Comparison of ENCODE assay signal across 22 mouse cellular contexts in the genomic region with DNA sequence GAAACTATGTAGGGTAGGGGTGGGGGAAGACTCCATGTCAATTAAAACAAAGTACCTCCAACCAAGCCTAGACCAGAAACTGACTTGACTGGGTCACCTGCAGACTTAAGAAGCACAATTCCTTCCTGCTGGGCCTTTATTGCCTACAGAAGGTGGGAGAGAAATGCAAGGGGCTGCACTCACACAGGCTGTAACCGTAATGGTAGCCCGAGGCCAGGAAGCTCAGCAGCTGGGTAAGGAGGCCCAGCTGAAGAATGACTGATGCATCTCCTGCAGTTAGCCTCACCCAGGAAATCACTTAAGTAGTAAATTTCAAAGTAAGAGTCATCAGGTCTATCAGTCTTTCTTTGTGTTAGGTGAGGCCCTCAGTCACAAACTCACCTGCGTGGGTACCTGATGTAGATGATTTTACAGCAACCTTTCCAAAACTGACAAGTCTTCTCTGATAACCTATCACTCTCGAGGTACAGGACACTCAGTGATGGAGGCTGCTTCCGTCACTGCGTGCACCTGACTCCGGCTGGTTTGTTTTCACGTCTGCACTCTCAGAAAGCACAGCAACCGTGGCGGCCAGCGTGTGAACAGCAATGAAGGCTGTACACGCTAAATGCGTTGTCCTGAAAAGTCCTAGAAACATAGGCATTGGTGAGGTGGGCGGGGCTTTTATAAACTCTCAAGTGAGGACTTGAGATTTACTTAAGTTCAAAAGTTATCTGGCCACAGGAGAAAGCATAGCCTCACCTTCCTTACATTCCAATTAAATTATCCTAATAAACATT.
"Had no signal": no experiment of that assay in that cellular context is flagged by ENCODE, and none has a peak within 500 bp of the region (broad histone marks: within the 10 kb centered on the region; RNA-seq: fewer than 3 reads in every experiment).

No protein-coding gene starts in this region.

- DNase-seq: kidney, postnatal 10 days; kidney, postnatal 36 days; layer of hippocampus, postnatal 36 days; lung, adult 18-20 months; lung, postnatal 10 days; lung, postnatal 36 days; right cerebral cortex, postnatal 14 days; right cerebral cortex, postnatal 4 days; thymus, adult 2 months; thymus, postnatal 14 days; thymus, postnatal 4 days had no signal

- H3K4me3 ChIP-seq: kidney, embryonic 15.5 days; left cerebral cortex, adult 2 months; lung, embryonic 15.5 days; megakaryocyte, embryonic 14.5 days; midbrain, embryonic 10.5 days; midbrain, embryonic 13.5 days; myocyte; neural tube, embryonic 13.5 days had no signal

- H3K27ac ChIP-seq: kidney, embryonic 15.5 days; left cerebral cortex, adult 2 months; liver, embryonic 14.5 days; lung, embryonic 15.5 days; midbrain, embryonic 10.5 days; midbrain, embryonic 13.5 days; neural tube, embryonic 13.5 days; stomach, postnatal 0 days had no signal

- ATAC-seq: midbrain, embryonic 13.5 days; midbrain, embryonic 16.5 days had no signal

- H3K4me1 ChIP-seq: lung, embryonic 15.5 days; midbrain, embryonic 10.5 days; midbrain, embryonic 13.5 days had no signal

- H3K27me3 ChIP-seq: kidney, embryonic 15.5 days; lung, embryonic 15.5 days; megakaryocyte, embryonic 14.5 days; midbrain, embryonic 13.5 days; neural tube, embryonic 13.5 days had no signal

- H3K9me3 ChIP-seq: kidney, embryonic 15.5 days; lung, embryonic 15.5 days; midbrain, embryonic 10.5 days; midbrain, embryonic 13.5 days; neural tube, embryonic 13.5 days had no signal

- H3K9ac ChIP-seq: kidney, embryonic 15.5 days; liver, embryonic 14.5 days; lung, embryonic 15.5 days; midbrain, embryonic 13.5 days; neural tube, embryonic 13.5 days had no signal

- H3K4me2 ChIP-seq: kidney, embryonic 15.5 days; lung, embryonic 15.5 days; midbrain, embryonic 13.5 days; neural tube, embryonic 13.5 days had no signal
